Mouse (Mus musculus) heart, adult 2 months (tissue): ENCODE results near the gene Rgp1. TPM values are rescaled to one million over a fixed set of nuclear protein-coding genes. Genes with fewer than 3 reads are reported as not detected.
"Not testable (repeated sequence)": the region's sequence is repeated elsewhere in the genome, so short reads cannot be mapped to it uniquely, and the experiment has no call there.

ENCODE experiments used
- DNase-seq, 2 experiments: peaks; one replicate each; pipeline ENCODE4 v3.0.0; 2021
- H3K27ac ChIP-seq: fragments of 200-600 bp; 2 replicates; pipeline ENCODE4 v1.8.1; 2022
- H3K27me3 ChIP-seq: fragments of 200-500 bp; 2 replicates; pipeline ENCODE4 v1.6.1; 2012; ENCODE audit warnings: mild to moderate bottlenecking, low read length, inconsistent platforms, mixed read lengths; ENCODE audit not compliant: control insufficient read depth, insufficient read depth
- H3K36me3 ChIP-seq: fragments of 200-500 bp; 2 replicates; pipeline ENCODE4 v1.6.1; 2012; ENCODE audit warnings: low read length, inconsistent platforms; ENCODE audit not compliant: control insufficient read depth, insufficient read depth
- H3K4me1 ChIP-seq: fragments of 200-500 bp; 2 replicates; pipeline ENCODE4 v1.6.1; 2011; ENCODE audit warnings: low read length; ENCODE audit not compliant: control insufficient read depth, insufficient read depth
- H3K4me3 ChIP-seq: fragments of 200-600 bp; 2 replicates; pipeline ENCODE4 v1.8.1; 2022
- H3K79me2 ChIP-seq: fragments of 200-500 bp; replicated peaks from 2 replicates; pipeline ENCODE4 v1.6.1; 2012; ENCODE audit warnings: mild to moderate bottlenecking, inconsistent platforms, low read length, moderate library complexity, mixed read lengths; ENCODE audit not compliant: control insufficient read depth, insufficient read depth
- H3K9ac ChIP-seq: fragments of 200-500 bp; 2 replicates; pipeline ENCODE4 v1.6.1; 2012; ENCODE audit warnings: low read depth, mild to moderate bottlenecking, control low read depth, inconsistent platforms, low read length, mixed read lengths
- CTCF ChIP-seq: fragments of 200-600 bp; IDR thresholded peaks from 2 replicates; pipeline ENCODE4 v1.8.1; 2022; ENCODE audit warnings: antibody characterized with exemption, mild to moderate bottlenecking, moderate library complexity
- EP300 ChIP-seq: fragments of 200-500 bp; IDR thresholded peaks from 2 replicates; pipeline ENCODE4 v1.6.1; 2011; ENCODE audit warnings: low read depth, low read length, control low read depth; ENCODE audit not compliant: insufficient read depth
- POLR2A ChIP-seq: fragments of 200-500 bp; IDR thresholded peaks from 2 replicates; pipeline ENCODE4 v1.6.1; 2011; ENCODE audit warnings: mild to moderate bottlenecking, low read depth, low read length, control low read depth; ENCODE audit not compliant: insufficient read depth
- WGBS: fragments of 180-500 bp; shearing (Covaris S2); methylation state at CpG from one replicate; pipeline ENCODE4 v1.1.7; 2018; 5-methylcytosine and 5-hydroxymethylcytosine counted together
- intact Hi-C: fragments of 180-260 bp; cut with DNase I; formaldehyde crosslinking; loops from one replicate; pipeline ENCODE4 v1.15.1; 2025
- polyA plus RNA-seq: library from polyadenylated mRNA; depleted of rRNA; stranded (reverse); fragments of >200 nt; gene quantifications from 2 replicates; pipeline ENCODE4 v1.2.3, GENCODE M21; 2012
- total RNA-seq, 2 experiments: library from RNA; stranded (reverse); gene quantifications; 2 replicates each; pipeline ENCODE4 v1.2.3; 2021

Rgp1 gene
- total and polyA plus RNA-seq, 3 experiments = 29.4 to 38.1 (median 31.7) TPM

GRCm38 (mm10) chr4:43591961-43592360 lies 13.4 kb downstream of the Rgp1 start:
- Histone ChIP-seq H3K4me1 (peaks cover 8% of the 10 kb centered on the region), H3K27me3 (no peaks in the 10 kb centered on the region), H3K79me2 (no peaks in the 10 kb centered on the region), H3K4me3 (no peak overlapping the region), H3K36me3 (no peaks in the 10 kb centered on the region), H3K9ac (no peak overlapping the region), H3K27ac (no peak overlapping the region)
- no peak for DNase-seq
- 79% methylated on average over 3 of the region's 3 CpGs for WGBS
- intact Hi-C loops = no loop called here
- TF ChIP-seq POLR2A = no peak
- no peak for TF ChIP-seq EP300
- TF ChIP-seq CTCF = no peak

- no peaks in the 10 kb centered on the region for H3K27me3 ChIP-seq
- H3K9ac ChIP-seq = no peak overlapping the region
- DNase-seq = no peak
- no peaks in the 10 kb centered on the region for H3K36me3 ChIP-seq
- intact Hi-C loops = no loop called here
- H3K27ac ChIP-seq = no peak overlapping the region
- TF ChIP-seq CTCF (no peak), POLR2A (no peak), EP300 (no peak)
- WGBS = 69% methylated on average over 3 of the region's 3 CpGs
- H3K79me2 ChIP-seq = no peaks in the 10 kb centered on the region
- H3K4me3 ChIP-seq = no peak overlapping the region
- H3K4me1 ChIP-seq = peaks cover 2% of the 10 kb centered on the region; the same call in 1 of the 2 replicates
Observed at GRCm38 (mm10) chr4:43593453-43593852, 14.9 kb downstream of the Rgp1 start.

GRCm38 (mm10) chr4:43596597-43596996 lies 18.1 kb downstream of the Rgp1 start:
- DNase-seq, H3K79me2 ChIP-seq, intact Hi-C loops, H3K4me3 ChIP-seq, H3K4me1 ChIP-seq, H3K27me3 ChIP-seq, H3K9ac ChIP-seq, H3K27ac ChIP-seq, H3K36me3 ChIP-seq: not testable (repeated sequence)
- 82% methylated on average over 2 of the region's 2 CpGs for WGBS

DNA sequence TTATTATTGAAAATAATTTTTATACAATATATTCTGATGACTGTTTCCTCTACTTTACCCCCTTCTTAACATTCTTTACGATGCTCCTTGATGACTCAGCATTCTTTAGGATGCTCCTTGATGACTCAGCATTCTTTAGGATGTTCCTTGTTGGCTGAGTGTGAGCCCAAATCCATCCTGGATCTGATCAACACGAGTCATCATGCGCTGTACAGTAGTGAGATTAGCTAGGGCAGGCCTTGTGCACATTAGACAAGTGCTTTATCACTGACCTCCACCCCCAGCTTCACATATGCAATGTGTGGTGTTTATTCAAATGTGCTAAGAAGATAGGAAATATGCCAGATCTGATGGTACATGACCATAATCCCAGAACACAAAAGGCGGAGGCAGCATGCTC lies 19.7 kb downstream of the Rgp1 start:
- Histone ChIP-seq H3K36me3 (no peaks in the 10 kb centered on the region), H3K9ac (no peak overlapping the region), H3K79me2 (no peaks in the 10 kb centered on the region), H3K27ac (no peak overlapping the region), H3K4me1 (no peaks in the 10 kb centered on the region), H3K27me3 (no peaks in the 10 kb centered on the region), H3K4me3 (no peak overlapping the region)
- intact Hi-C loops = no loop called here
- TF ChIP-seq CTCF (no peak), EP300 (no peak), POLR2A (no peak)
- DNase-seq = no peak
- 73% methylated on average over 4 of the region's 4 CpGs for WGBS

- Histone ChIP-seq H3K9ac (no peak overlapping the region), H3K4me3 (no peak overlapping the region), H3K36me3 (no peaks in the 10 kb centered on the region), H3K27ac (no peak overlapping the region), H3K27me3 (no peaks in the 10 kb centered on the region), H3K79me2 (no peaks in the 10 kb centered on the region), H3K4me1 (no peaks in the 10 kb centered on the region)
- intact Hi-C loops = no loop called here
- 81% methylated on average over 7 of the region's 7 CpGs for WGBS
- no peak for TF ChIP-seq POLR2A
- TF ChIP-seq EP300 = no peak
- no peak for TF ChIP-seq CTCF
- no peak for DNase-seq
Observed at GRCm38 (mm10) chr4:43598650-43599380, 20.3 kb downstream of the Rgp1 start.

DNA sequence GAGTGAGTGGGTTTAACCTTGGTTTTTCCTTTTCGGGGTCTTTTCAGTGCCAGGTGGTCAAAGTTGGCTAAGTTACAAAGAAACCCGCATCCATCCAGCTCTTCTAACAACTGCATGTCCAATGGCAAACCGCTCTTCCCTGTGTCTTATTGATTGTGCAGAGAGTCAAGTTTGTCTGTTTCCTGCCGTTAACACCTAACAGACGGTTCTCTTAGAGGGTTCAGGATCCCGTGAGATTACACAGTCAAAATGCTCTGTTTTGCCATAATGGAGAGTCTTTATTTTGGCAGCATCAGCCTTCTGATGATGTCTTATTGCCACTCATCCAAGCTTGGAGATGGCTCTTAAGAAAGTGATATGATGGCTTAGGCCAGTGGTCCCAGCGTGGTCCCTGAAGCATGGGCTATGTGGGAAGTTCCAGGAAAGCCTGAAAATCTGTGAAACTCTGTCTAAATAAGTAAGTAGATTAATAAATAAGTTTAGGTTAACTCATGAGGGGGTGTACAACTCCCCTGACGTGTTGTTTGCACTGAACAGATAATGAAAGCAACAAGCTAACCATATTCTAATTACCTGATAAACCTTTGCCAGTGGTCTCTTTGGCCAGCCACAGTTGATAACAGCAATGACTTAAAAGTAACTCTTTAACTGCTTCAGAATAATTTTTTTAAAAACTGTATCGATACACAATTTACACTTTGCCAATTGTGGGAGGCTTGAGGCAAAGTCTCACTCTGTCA lies 21.9 kb downstream of the Rgp1 start:
- TF ChIP-seq EP300 (no peak), POLR2A (no peak), CTCF (no peak)
- Histone ChIP-seq H3K4me3 (no peak overlapping the region), H3K79me2 (no peaks in the 10 kb centered on the region), H3K27ac (no peak overlapping the region), H3K36me3 (no peaks in the 10 kb centered on the region), H3K4me1 (no peaks in the 10 kb centered on the region), H3K9ac (no peak overlapping the region), H3K27me3 (no peaks in the 10 kb centered on the region)
- WGBS = 70% methylated on average over 9 of the region's 9 CpGs
- intact Hi-C loops = no loop called here
- DNase-seq = no peak
